Mouse (Mus musculus): ENCODE results near the gene Cbx5. TPM values are rescaled to one million over a fixed set of nuclear protein-coding genes. Genes with fewer than 3 reads are reported as not detected.

Cbx5 gene
- polyA plus RNA-seq, 1 experiment from 2014 or later: 55.7 TPM

GRCm38 (mm10) chr15:103146627-103147421 is 92.8 kb downstream of the Cbx5 start:
- DNase-seq (ENCODE audit: low spot score): no peak

- DNase-seq (ENCODE audit: low spot score): no peak
Measured at GRCm38 (mm10) chr15:103145635-103146299, 93.8 kb downstream of the Cbx5 start.

DNA sequence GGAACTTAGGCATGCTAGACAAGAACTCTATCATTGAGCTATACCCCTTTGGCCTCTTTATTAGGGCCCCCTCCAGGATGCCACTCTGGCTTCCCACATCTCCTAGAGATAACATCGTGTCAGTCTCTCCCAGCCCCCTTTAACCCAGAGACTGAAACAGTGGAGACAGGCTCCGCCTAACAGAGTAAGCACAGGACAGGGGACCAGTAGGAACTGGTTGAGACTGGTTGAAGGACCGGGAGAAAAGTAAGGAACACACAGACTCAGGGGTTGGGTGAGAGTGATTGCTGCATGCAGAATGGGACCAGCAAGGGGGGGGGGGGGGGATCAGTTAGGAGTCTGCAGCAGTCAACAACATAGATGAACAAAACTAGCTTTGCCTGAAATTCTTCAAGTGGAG is 95.4 kb downstream of the Cbx5 start:
- DNase-seq (ENCODE audit: low spot score): no peak

MicroRNAs encoded within 50 kb of the gene (microRNA counts, 519-probe panel; counts per million panel counts)
- microRNA mmu-miR-148b: 4,882 counts per million, percentile 83 among the panel's probes with 10 or more counts

Small RNA genes lying within 50 kb of the gene (microRNA-seq; reads per million reads assigned to microRNA genes)
- 590 reads per million, percentile 65 among the genes with 10 or more reads in this experiment for gene Mir148b (ENCODE audit: borderline number of aligned reads)

Other genes starting within 250 kb of the Cbx5 start
- not detected in 2 replicates for gene Hoxc8, start 249.2 kb downstream of the Cbx5 start, polyA plus RNA-seq (2015; fragmentation: Nextera tagmentation; extraction: Ambion mirVana)
- gene Hoxc6, start 241.6 kb downstream of the Cbx5 start, polyA plus RNA-seq (2015; fragmentation: Nextera tagmentation; extraction: Ambion mirVana): 0.14 TPM in 1 of 2 replicates, not detected in the other
- 0.07 and 0.17 TPM in 2 replicates for gene Hoxc4, start 220.9 kb downstream of the Cbx5 start, polyA plus RNA-seq (2015; fragmentation: Nextera tagmentation; extraction: Ambion mirVana)
- gene Smug1, start 72.7 kb downstream of the Cbx5 start, polyA plus RNA-seq (2015; fragmentation: Nextera tagmentation; extraction: Ambion mirVana): 7.5 and 8.9 TPM in 2 replicates
- 683 and 713 TPM in 2 replicates for gene Hnrnpa1, start 616 bp upstream of the Cbx5 start, polyA plus RNA-seq (2015; fragmentation: Nextera tagmentation; extraction: Ambion mirVana)
- gene Nfe2, start 18.6 kb upstream of the Cbx5 start, polyA plus RNA-seq (2015; fragmentation: Nextera tagmentation; extraction: Ambion mirVana): 8.0 and 9.1 TPM in 2 replicates
- 188 and 210 TPM in 2 replicates for gene Copz1, start 32.9 kb upstream of the Cbx5 start, polyA plus RNA-seq (2015; fragmentation: Nextera tagmentation; extraction: Ambion mirVana)
- 0.06 TPM in 1 of 2 replicates, not detected in the other for gene Gpr84, start 70.8 kb upstream of the Cbx5 start, polyA plus RNA-seq (2015; fragmentation: Nextera tagmentation; extraction: Ambion mirVana)
- gene Zfp385a, start 100.3 kb upstream of the Cbx5 start, polyA plus RNA-seq (2015; fragmentation: Nextera tagmentation; extraction: Ambion mirVana): 5.0 and 6.0 TPM in 2 replicates
- 9.6 and 10.5 TPM in 2 replicates for gene Itga5, start 126.9 kb upstream of the Cbx5 start, polyA plus RNA-seq (2015; fragmentation: Nextera tagmentation; extraction: Ambion mirVana)
- 0.19 TPM in 1 of 2 replicates, not detected in the other for gene Gtsf1, start 190.7 kb upstream of the Cbx5 start, polyA plus RNA-seq (2015; fragmentation: Nextera tagmentation; extraction: Ambion mirVana)
- gene Gtsf2, start 208.7 kb upstream of the Cbx5 start, polyA plus RNA-seq (2015; fragmentation: Nextera tagmentation; extraction: Ambion mirVana): 0.20 and 0.49 TPM in 2 replicates
- gene Nckap1l, start 214.0 kb upstream of the Cbx5 start, polyA plus RNA-seq (2015; fragmentation: Nextera tagmentation; extraction: Ambion mirVana): 55.5 and 57.3 TPM in 2 replicates